Mouse (Mus musculus) intestine, embryonic 16.5 days (tissue): ENCODE measurements around the gene Dtd2. TPM values are rescaled to one million over a fixed set of nuclear protein-coding genes. Genes with fewer than 3 reads are reported as not detected.
A peak's percentile ranks its signal among the peaks of the same experiment; 100 is the strongest.

Source experiments
- ATAC-seq: fragments of 200-750 bp; cut with Nextera tagmentation; 2 replicates; pipeline ENCODE4 v1.8.0; 2017; ENCODE audit warnings: moderate TSS enrichment, moderate library complexity
- H3K27ac ChIP-seq: fragments of 300-500 bp; sonication (generic); 2 replicates; pipeline ENCODE4 v1.5.1; 2014; ENCODE audit warnings: mild to moderate bottlenecking, low read length
- H3K27me3 ChIP-seq: fragments of 300-500 bp; sonication (generic); replicated peaks from 2 replicates; pipeline ENCODE4 v1.6.1; 2014; ENCODE audit warnings: low read length, control low read depth, mixed read lengths; ENCODE audit not compliant: control insufficient read depth, insufficient read depth
- H3K36me3 ChIP-seq: fragments of 300-500 bp; sonication (generic); 2 replicates; pipeline ENCODE4 v1.6.1; 2014; ENCODE audit warnings: low read length, control low read depth; ENCODE audit not compliant: control insufficient read depth, insufficient read depth
- H3K4me1 ChIP-seq: fragments of 300-500 bp; sonication (generic); 2 replicates; pipeline ENCODE4 v1.6.1; 2014; ENCODE audit warnings: low read length, control low read depth, mixed read lengths; ENCODE audit not compliant: control insufficient read depth, insufficient read depth
- H3K4me2 ChIP-seq: fragments of 300-500 bp; sonication (generic); 2 replicates; pipeline ENCODE4 v1.6.1; 2014; ENCODE audit warnings: low read depth, low read length, control low read depth
- H3K4me3 ChIP-seq: fragments of 300-500 bp; sonication (generic); 2 replicates; pipeline ENCODE4 v1.5.1; 2014; ENCODE audit warnings: mild to moderate bottlenecking, low read length
- H3K9ac ChIP-seq: fragments of 300-500 bp; sonication (generic); 2 replicates; pipeline ENCODE4 v1.6.1; 2014; ENCODE audit warnings: low read depth, low read length
- H3K9me3 ChIP-seq: fragments of 300-500 bp; sonication (generic); 2 replicates; pipeline ENCODE4 v1.6.1; 2016; ENCODE audit warnings: low read length, control low read depth; ENCODE audit not compliant: control insufficient read depth
- WGBS: fragments of 180-500 bp; shearing (Covaris S2); extraction: QIAGEN DNeasy Blood & Tissue Kit; methylation state at CpG from one replicate; pipeline ENCODE4 v1.1.7; 2014; 5-methylcytosine and 5-hydroxymethylcytosine counted together
- polyA plus RNA-seq: library from polyadenylated mRNA; unstranded; fragments of >200 nt; fragmentation: Nextera tagmentation; extraction: Ambion mirVana; gene quantifications from 2 replicates; pipeline ENCODE4 v1.2.1, GENCODE M21; 2015

Gene Dtd2
- polyA plus RNA-seq, 1 experiment from 2014 or later = 26.5 TPM

DNA sequence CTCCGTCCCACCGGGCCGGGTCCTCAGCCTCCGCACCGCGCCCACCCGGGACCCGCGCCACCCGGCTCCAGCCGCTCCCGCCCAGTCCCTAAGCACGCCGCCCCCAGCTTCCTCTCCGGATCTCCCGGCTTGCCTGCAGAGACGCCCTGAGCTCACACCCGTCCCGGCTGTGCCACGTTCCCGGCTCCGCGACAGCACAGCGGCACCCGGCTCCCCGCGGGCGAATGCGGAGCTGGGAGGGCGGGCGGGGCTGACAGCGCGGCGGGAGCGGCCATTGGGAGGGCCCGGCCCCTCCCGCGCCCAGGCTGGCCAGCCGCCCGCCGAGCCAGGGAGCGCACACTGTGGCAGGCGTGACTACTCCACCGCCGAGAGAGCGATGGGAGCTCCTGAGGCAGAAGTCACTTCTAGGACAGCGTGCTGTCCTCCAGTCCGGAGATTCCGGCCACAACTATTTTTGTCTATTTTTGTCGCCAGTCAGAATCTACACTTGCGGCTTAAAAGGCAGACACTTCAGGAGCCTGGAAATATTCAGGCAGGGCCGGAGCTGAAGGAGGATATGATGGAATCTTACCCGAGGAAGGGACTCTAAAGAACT, 35.1 kb downstream of the Dtd2 start, which contains the start of gene Heatr5a:
Heatr5a (minus strand) TSS at position 252 of the 595 bp plus-strand sequence.
- Histone ChIP-seq H3K4me2 (peak within 1 kb of the TSS; percentile 57), H3K9ac (peak within 1 kb of the TSS; percentile 95), H3K4me1 (peaks cover 11% of the 10 kb centered on the region), H3K27me3 (no peaks in the 10 kb centered on the region), H3K9me3 (no peaks in the 10 kb centered on the region), H3K4me3 (peak within 1 kb of the TSS; percentile 96), H3K27ac (peak within 1 kb of the TSS; percentile 97), H3K36me3 (no peaks in the 10 kb centered on the region)
- WGBS = under 1% methylated on average over 48 of the region's 53 CpGs
- peak; percentile 98 for ATAC-seq

DNA sequence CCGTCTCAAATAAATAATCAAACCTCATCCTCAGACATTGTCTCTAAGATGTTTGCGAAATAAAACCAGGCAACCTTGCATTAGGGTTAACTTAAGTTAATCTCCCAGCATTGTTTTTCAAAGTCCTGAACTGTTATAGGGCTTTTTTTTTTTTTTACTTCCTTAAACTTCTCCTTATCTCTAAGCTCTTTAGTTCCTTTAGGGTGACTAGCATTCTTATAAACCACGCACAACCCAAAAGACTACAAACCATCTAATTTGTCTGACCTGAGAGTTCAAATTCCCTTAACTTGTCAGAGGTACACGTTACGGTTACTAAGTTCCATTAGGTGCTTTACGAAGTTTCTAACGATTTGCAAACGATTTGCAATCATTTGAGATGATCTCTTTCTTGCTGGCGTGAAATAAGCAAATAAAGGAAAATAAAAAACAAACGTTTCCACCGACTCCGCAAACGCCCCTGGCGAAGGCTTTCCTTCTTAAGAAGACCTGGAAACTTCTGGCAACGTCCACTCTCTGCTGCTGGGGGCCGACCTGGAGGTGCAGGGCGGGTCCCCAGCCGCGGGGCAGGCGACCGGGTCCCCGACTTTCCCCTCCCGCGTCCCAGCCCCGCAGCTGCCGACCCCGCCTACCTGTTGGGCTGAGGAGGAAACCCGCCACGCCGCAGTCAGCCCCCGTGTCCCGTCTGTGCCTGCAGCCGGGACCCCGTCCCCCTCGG, 35.8 kb downstream of the Dtd2 start:
- H3K27me3 ChIP-seq = no peaks in the 10 kb centered on the region
- ATAC-seq = peak; percentile 76; the same call in 1 of the 2 replicates
- 1% methylated on average over 35 of the region's 35 CpGs for WGBS

DNA sequence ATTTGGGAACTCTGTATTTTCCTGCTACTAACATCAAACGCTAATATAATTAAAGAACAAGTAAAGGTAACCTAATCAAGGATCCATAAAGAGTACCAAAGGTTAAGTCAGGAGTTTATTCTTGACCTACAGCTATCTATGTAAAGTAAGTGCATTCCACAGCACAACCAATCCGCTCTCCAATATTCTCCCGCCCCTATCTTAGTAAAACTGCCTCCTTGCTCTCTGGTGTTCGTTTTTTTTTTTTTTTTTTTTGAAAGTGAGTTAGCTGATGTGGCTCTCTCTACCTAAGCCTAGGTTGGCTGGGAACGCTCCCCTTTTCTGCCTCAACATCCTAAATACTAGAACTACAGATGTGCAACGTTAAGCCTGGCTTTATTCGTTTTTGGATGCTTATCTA, 36.4 kb downstream of the Dtd2 start:
- Histone ChIP-seq H3K4me2 (peak overlapping the region; percentile 57), H3K27me3 (no peaks in the 10 kb centered on the region)
- 15% methylated on average over 7 of the region's 7 CpGs for whole genome bisulfite sequencing

More for the DNA sequence above, 35.8 kb downstream of the Dtd2 start:
- peak overlapping the region; percentile 97 for H3K27ac ChIP-seq
- H3K4me2 ChIP-seq = peak overlapping the region; percentile 57
- H3K9me3 ChIP-seq = no peaks in the 10 kb centered on the region
- H3K36me3 ChIP-seq = no peaks in the 10 kb centered on the region
- peak overlapping the region; percentile 96 for H3K4me3 ChIP-seq
- peaks cover 11% of the 10 kb centered on the region for H3K4me1 ChIP-seq
- peak overlapping the region; percentile 95 for H3K9ac ChIP-seq

DNA sequence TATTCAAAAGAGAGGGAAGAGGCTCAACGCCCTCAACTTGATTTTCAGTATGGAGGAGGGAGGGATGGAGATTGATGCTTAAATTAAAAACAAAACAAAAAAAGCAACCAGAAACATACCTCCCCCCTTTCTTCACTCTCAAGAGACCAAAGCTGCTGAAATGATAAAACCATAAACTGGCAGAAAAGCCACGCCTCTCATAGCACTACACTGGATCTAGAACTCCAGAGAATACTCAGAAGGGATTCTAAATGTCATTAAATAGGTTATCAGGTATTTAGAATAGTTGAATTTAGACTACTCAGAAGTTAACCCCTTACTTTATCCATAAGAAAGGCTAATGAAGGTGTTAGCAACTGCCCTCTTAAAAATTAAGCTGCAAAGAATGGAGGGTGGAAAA, 37.2 kb downstream of the Dtd2 start:
- Histone ChIP-seq H3K9ac (no peak overlapping the region), H3K4me3 (no peak overlapping the region), H3K27ac (no peak overlapping the region), H3K9me3 (no peaks in the 10 kb centered on the region), H3K36me3 (no peaks in the 10 kb centered on the region), H3K27me3 (no peaks in the 10 kb centered on the region), H3K4me1 (peaks cover 11% of the 10 kb centered on the region), H3K4me2 (no peak overlapping the region)
- 79% methylated on average over 2 of the region's 2 CpGs for WGBS
- no peak for ATAC-seq

More for the DNA sequence above, 36.4 kb downstream of the Dtd2 start:
- H3K9me3 ChIP-seq = no peaks in the 10 kb centered on the region
- H3K4me1 ChIP-seq = peaks cover 11% of the 10 kb centered on the region
- peak overlapping the region; percentile 96 for H3K4me3 ChIP-seq
- no peak overlapping the region for H3K27ac ChIP-seq
- ATAC-seq = no peak
- H3K9ac ChIP-seq = no peak overlapping the region
- H3K36me3 ChIP-seq = no peaks in the 10 kb centered on the region

DNA sequence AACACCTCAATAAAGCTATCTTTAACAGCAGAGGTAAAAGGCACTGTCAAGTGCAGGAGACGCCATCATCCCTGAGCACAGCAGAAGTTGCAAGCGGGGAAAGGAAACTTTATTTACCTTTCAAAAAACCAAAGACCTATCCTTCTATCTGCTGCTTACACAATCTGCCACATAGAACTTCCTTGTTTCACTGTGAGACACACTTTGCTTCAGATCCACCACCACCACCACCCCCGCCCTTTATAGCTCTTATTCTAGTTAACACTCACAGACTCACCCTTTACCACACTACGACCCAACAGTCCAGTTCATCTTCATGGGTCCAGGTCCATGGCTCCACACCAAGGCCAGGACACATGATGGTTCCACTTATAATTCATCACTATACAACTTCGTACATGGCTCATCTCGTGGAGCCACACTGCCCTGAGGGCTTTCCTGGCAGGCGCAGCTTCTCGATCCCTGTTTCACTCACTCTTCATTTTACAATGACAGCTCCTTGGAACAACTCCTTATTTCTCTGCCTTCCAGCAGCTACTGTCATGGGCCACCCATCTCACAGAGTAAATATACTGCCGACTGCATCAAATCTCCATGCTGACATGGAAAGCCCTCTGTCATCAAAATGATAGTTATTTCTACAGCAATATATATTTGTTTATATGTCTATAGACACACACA, 38.2 kb downstream of the Dtd2 start:
- no peak overlapping the region for H3K4me2 ChIP-seq
- WGBS = 77% methylated on average over 9 of the region's 9 CpGs
- H3K9ac ChIP-seq = no peak overlapping the region
- ATAC-seq = no peak
- H3K4me3 ChIP-seq = no peak overlapping the region
- H3K9me3 ChIP-seq = no peaks in the 10 kb centered on the region
- peaks cover 11% of the 10 kb centered on the region for H3K4me1 ChIP-seq
- no peaks in the 10 kb centered on the region for H3K36me3 ChIP-seq
- H3K27me3 ChIP-seq = no peaks in the 10 kb centered on the region
- H3K27ac ChIP-seq = no peak overlapping the region; the same call in 1 of the 2 replicates

DNA sequence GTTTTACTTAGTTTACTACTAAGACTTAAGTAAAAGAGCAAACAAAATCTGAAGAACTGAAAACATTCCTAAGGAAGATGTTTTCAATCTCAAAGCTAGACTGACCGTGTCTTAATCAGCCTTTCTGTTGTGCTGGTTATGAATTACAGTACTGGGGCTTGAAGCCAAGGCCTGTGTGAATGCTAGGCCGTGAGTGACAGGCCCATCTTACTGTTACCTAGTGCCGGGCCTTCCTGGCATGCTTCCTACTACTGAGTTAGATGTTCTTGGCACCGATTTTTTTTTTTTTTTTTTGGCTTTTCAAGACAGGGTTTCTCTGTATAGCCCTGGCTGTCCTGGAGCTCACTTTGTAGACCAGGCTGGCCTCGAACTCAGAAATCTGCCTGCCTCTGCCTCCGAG, 48.7 kb downstream of the Dtd2 start:
- Histone ChIP-seq H3K27ac (no peak overlapping the region), H3K36me3 (no peaks in the 10 kb centered on the region), H3K27me3 (no peaks in the 10 kb centered on the region), H3K9me3 (no peaks in the 10 kb centered on the region), H3K9ac (no peak overlapping the region), H3K4me2 (no peak overlapping the region), H3K4me1 (no peaks in the 10 kb centered on the region), H3K4me3 (no peak overlapping the region)
- ATAC-seq = no peak
- 84% methylated on average over 6 of the region's 6 CpGs for WGBS

DNA sequence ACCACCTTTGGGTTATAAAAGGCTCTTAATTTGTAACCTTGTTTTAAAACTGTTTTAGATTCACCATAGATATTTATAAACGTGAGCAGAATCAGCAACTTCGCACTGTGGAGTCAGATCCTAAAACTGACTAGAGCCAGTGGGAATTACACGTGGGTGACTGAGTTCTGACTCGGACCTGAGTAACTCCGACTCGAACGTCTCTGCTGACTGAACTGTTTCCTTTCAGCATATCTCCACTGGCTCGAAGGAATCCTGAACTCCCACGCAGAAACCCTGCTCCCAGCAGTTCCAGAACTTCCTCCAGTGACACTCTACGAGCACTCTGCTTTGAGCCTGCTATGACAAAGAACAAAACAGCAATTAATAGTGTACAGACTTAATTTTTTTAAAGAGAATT, 54.0 kb downstream of the Dtd2 start:
- H3K36me3 ChIP-seq = peaks cover 22% of the 10 kb centered on the region; the same call in 1 of the 2 replicates

DNA sequence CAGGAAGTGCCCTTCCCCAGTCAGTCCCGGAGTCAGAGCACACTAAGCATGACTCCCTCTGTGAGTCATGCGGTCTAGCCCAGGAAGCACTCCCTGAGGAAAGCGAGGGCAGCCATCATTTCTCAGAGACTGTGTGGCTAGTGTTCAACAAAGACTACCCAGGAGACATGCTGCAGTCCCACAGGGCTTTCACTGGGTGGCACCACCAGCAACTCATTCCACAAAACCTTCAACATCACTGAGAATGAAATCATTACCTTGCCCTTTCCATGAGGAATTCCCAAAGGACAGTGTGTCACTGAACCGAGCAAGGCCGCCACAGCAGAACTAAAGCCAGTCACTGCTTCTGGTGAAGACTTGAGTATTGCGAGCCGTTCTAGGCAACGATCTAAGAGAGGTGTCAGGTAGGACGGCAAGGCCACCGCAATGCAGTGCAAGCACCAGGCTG, 58.8 kb downstream of the Dtd2 start:
- no peak for ATAC-seq
- 83% methylated on average over 10 of the region's 10 CpGs for WGBS
- H3K4me2 ChIP-seq = no peak overlapping the region
- H3K27me3 ChIP-seq = no peaks in the 10 kb centered on the region
- no peaks in the 10 kb centered on the region for H3K9me3 ChIP-seq
- H3K27ac ChIP-seq = no peak overlapping the region
- H3K4me3 ChIP-seq = no peak overlapping the region
- H3K9ac ChIP-seq = no peak overlapping the region
- peaks cover 24% of the 10 kb centered on the region; the same call in 1 of the 2 replicates for H3K36me3 ChIP-seq
- H3K4me1 ChIP-seq = no peaks in the 10 kb centered on the region

More for the DNA sequence above, 54.0 kb downstream of the Dtd2 start:
- ATAC-seq = no peak
- Histone ChIP-seq H3K4me3 (no peak overlapping the region), H3K27ac (no peak overlapping the region), H3K4me2 (no peak overlapping the region), H3K9me3 (no peaks in the 10 kb centered on the region), H3K27me3 (no peaks in the 10 kb centered on the region), H3K9ac (no peak overlapping the region), H3K4me1 (no peaks in the 10 kb centered on the region)
- WGBS = 79% methylated on average over 10 of the region's 10 CpGs

DNA sequence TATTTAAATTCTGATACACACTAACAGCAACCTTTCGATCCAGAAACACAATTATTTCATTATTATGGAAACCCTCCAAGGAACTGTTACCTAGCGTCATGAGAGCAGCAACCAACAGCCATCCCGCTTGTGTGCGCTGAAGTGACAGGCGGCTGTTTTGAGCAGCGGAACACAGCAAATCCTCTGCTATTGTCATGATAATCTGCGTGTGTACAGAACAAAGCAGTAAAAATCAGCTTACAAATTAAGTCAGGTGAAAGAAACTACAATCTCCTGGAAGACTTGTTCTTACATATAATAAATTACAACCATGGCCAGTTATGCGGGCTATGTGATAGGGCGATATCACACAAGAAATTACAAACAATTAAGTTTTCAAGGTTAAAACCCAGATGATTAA, 61.0 kb downstream of the Dtd2 start:
- H3K4me3 ChIP-seq = no peak overlapping the region
- H3K9me3 ChIP-seq = no peaks in the 10 kb centered on the region
- no peaks in the 10 kb centered on the region for H3K4me1 ChIP-seq
- no peak overlapping the region for H3K27ac ChIP-seq
- no peaks in the 10 kb centered on the region for H3K27me3 ChIP-seq
- peaks cover 18% of the 10 kb centered on the region; the same call in 1 of the 2 replicates for H3K36me3 ChIP-seq
- WGBS = 94% methylated on average over 9 of the region's 9 CpGs
- ATAC-seq = no peak
- H3K9ac ChIP-seq = no peak overlapping the region
- no peak overlapping the region for H3K4me2 ChIP-seq
